ENCODE assay signal across 8 mouse cellular contexts in the genomic region with DNA sequence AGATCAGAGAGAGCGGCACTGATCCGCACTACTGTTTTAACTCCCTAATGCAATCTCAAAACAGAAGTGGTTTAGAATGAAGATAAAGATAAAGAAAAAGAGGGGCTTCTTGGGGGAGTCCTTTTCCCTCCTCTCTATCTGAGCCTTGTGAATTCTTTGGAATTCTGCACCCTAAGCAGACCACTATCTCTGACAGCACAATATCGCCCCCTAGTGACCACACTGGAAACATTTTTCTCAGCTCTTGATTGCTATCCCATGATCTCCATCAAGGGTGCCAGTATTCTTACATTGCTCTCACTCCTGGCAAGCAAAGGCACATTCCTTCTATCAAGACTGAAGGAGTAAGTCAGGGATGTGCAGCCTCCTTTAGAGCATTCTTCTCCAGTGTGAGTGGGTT.
DNase-seq lines count a peak whose midpoint lies in the region; ATAC-seq and TF ChIP-seq lines count a peak whose summit lies in the region.

No protein-coding gene starts in this region.

- H3K36me3 ChIP-seq in kidney, embryonic 14.5 days (ENCODE audit: control insufficient read depth, insufficient read depth, low read length), result no peaks in the 10 kb centered on the region
- no peaks in the 10 kb centered on the region for H3K36me3 ChIP-seq in liver, embryonic 14.5 days (replicated peaks; ENCODE audit: control insufficient read depth, insufficient read depth, low read depth)

- TF ChIP-seq EP300 in liver, embryonic 14.5 days (IDR thresholded peaks at IDR 0.05; ENCODE audit: low read depth), result no peak

- 47% methylated on average over 3 of the region's 3 CpGs for WGBS in kidney, embryonic 14.5 days
- WGBS in liver, embryonic 14.5 days (ENCODE audit: insufficient replicate concordance), result 49% methylated on average over 3 of the region's 3 CpGs

- no peak overlapping the region for H3K4me3 ChIP-seq in kidney, embryonic 14.5 days (ENCODE audit: low read length)
- H3K4me3 ChIP-seq in liver, embryonic 14.5 days (ENCODE audit: insufficient read depth in 1 of 2, low read depth in 2 of 2, low read length in 2 of 2), result no peak overlapping the region

- peak; percentile 5 for DNase-seq in kidney, adult 11 months
- peak; percentile 86 for DNase-seq in adipocyte (ENCODE audit: low spot score)
- peak; percentile 76 for DNase-seq in embryo, embryonic 10.5 days (ENCODE audit: low spot score)
- DNase-seq in kidney, adult 8-10 months, result peak; percentile 1 to 6
- no peak for DNase-seq in liver, embryonic 14.5 days (ENCODE audit: low read depth in 3 of 3, low spot score in 3 of 3)
- peak; percentile 53 for DNase-seq in right cerebral cortex, postnatal 14 days
- DNase-seq in spleen, postnatal 4 days (ENCODE audit: low spot score in 2 of 2), result no peak

- H3K4me2 ChIP-seq in kidney, embryonic 14.5 days (replicated peaks; ENCODE audit: low read depth, low read length), result no peak overlapping the region
- H3K4me2 ChIP-seq in liver, embryonic 14.5 days (ENCODE audit: low read depth), result no peak overlapping the region

- H3K27ac ChIP-seq in kidney, embryonic 14.5 days (ENCODE audit: low read depth, low read length), result no peak overlapping the region
- H3K27ac ChIP-seq in liver, embryonic 14.5 days, result no peak overlapping the region

- no peak overlapping the region for H3K9ac ChIP-seq in kidney, embryonic 14.5 days (ENCODE audit: low read depth, low read length)
- no peak overlapping the region for H3K9ac ChIP-seq in liver, embryonic 14.5 days (replicated peaks)

- H3K27me3 ChIP-seq in kidney, embryonic 14.5 days (ENCODE audit: control insufficient read depth, insufficient read depth, low read length), result no peaks in the 10 kb centered on the region
- no peaks in the 10 kb centered on the region for H3K27me3 ChIP-seq in liver, embryonic 14.5 days (ENCODE audit: control insufficient read depth, insufficient read depth, low read length)

- peak; percentile 48 for TF ChIP-seq CTCF in liver, embryonic 14.5 days (IDR thresholded peaks at IDR 0.05; ENCODE audit: low read depth)

- no peaks in the 10 kb centered on the region for H3K9me3 ChIP-seq in kidney, embryonic 14.5 days (ENCODE audit: control insufficient read depth, low read length)
- H3K9me3 ChIP-seq in liver, embryonic 14.5 days (ENCODE audit: control insufficient read depth, low read length), result no peaks in the 10 kb centered on the region

- no peak for ATAC-seq in kidney, embryonic 14.5 days (ENCODE audit: low FRiP score, low TSS enrichment)
- no peak for ATAC-seq in liver, embryonic 14.5 days (ENCODE audit: insufficient read depth)

- no peaks in the 10 kb centered on the region for H3K4me1 ChIP-seq in kidney, embryonic 14.5 days (ENCODE audit: control insufficient read depth, insufficient read depth, low read length)
- H3K4me1 ChIP-seq in liver, embryonic 14.5 days (replicated peaks; ENCODE audit: control insufficient read depth in 2 of 2, insufficient read depth in 2 of 2, low read length in 1 of 2), result no peaks in the 10 kb centered on the region

Comparison
In these comparisons a context has a peak if more than half of its experiments do, and no peak if none do; other contexts are left out.
1. DNase-seq: peak in kidney, adult 11 months (single experiment), adipocyte (single experiment), embryo, embryonic 10.5 days (single experiment), kidney, adult 8-10 months (2 of 2) and right cerebral cortex, postnatal 14 days (single experiment); none in liver, embryonic 14.5 days (0 of 3) and spleen, postnatal 4 days (0 of 2).